Mouse (Mus musculus) monocyte, adult 2 months (primary cell): ENCODE data around the gene Gm28043.

ENCODE experiments used
- DNase-seq, 2 experiments: peaks; one replicate each; pipeline ENCODE4 v3.0.0; 2022; ENCODE audit warnings: low spot score in 2 of 2, low read depth in 1 of 2

Gene Gm28043

DNA sequence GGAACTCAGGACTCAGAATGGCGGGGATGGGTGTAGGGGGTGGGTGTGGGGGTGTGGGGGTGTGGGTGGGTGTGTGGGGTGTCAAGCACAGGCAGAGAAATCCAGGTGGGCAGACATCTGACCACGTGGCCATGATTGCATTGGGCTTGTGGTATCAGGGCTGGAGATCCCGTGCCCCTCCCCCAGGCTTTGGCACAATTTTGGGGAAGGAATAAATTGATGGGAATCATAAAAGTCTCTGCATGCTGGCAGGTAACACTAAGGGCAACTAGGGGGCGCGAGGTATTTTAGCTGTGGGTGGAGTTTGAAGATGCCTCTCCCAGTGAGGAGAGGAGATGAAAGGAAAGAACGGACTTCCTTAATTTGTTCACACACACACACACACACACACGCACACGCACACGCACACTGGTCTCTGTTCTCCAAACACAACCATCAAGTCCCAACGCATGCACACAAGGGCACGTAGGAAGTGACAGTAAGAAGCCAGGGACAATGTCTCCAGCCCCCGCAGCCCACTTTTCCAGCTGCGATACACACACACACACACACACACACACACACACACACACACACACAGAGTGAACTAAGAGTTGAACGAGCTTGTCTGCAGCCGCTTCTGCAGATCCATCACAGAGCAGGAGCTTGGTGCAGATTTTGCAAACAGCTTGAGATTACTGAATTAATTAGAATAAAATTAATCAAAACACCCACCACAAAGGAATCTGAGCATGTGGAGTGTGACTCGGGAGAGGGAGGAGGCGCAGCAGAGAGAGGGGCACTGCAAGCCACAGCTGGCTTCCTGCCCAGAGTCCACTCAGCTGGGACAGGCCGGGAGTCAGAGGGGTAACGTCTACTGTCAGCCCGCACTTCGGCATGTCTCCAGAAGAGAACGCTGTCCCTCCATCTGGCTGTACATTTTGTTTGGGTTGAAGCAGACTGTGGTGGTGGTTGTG lies 123.5 kb downstream of the Gm28043 start:
- no peak for DNase-seq

DNA sequence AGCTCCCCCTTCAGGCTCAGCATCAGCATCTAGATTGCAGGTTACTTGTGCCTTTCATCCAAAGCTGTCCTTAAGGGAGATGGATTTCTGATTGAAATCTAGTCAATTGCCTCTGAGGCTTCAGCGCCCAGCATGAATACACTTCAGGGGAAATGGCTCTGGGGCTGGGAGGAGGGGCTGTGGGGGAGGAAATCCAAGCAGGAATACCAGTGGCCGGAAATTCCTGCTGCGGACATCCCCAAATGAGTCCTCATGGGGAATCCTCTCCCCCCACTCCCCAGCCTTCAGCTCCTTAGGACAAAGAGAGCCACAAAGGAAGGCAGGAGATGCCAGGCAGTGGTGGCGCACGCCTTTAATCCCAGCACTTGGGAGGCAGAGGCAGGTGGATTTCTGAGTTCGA lies 132.8 kb downstream of the Gm28043 start:
- no peak for DNase-seq
